Comparison of ENCODE assay signal across 8 mouse cellular contexts in genomic region chr15:93397826-93398698, GRCm38 (mm10). TPM values are rescaled to one million over a fixed set of nuclear protein-coding genes. Genes with fewer than 3 reads are reported as not detected.
A peak's percentile ranks its signal among the peaks of the same experiment; 100 is the strongest.
DNase-seq lines count a peak whose midpoint lies in the region; ATAC-seq lines count a peak whose summit lies in the region.

Gene Zcrb1 (minus strand): TSS chr15:93398334.
Gene Pphln1 (plus strand): TSS chr15:93398350.

- peak within 1 kb of the TSS; percentile 98 for H3K4me3 ChIP-seq in embryonic facial prominence, embryonic 14.5 days (ENCODE audit: low read depth, low read length)
- H3K4me3 ChIP-seq in kidney, embryonic 14.5 days (ENCODE audit: low read length) = peak within 1 kb of the TSS; percentile 98
- H3K4me3 ChIP-seq in limb, embryonic 15.5 days = peak within 1 kb of the TSS; percentile 95

- peaks cover 21% of the 10 kb centered on the region; the same call in 1 of the 2 replicates for H3K4me1 ChIP-seq in embryonic facial prominence, embryonic 14.5 days (ENCODE audit: control insufficient read depth, insufficient read depth, low read length)
- peaks cover 23% of the 10 kb centered on the region for H3K4me1 ChIP-seq in kidney, embryonic 14.5 days (ENCODE audit: control insufficient read depth, insufficient read depth, low read length)
- peaks cover 19% of the 10 kb centered on the region for H3K4me1 ChIP-seq in limb, embryonic 15.5 days

- H3K9ac ChIP-seq in embryonic facial prominence, embryonic 14.5 days (ENCODE audit: low read depth, low read length) = peak within 1 kb of the TSS; percentile 97
- peak within 1 kb of the TSS; percentile 97 for H3K9ac ChIP-seq in kidney, embryonic 14.5 days (ENCODE audit: low read depth, low read length)
- peak within 1 kb of the TSS; percentile 95 for H3K9ac ChIP-seq in limb, embryonic 15.5 days

- WGBS in embryonic facial prominence, embryonic 14.5 days = under 1% methylated on average over 49 of the region's 100 CpGs
- WGBS in kidney, embryonic 14.5 days = under 1% methylated on average over 99 of the region's 100 CpGs
- under 1% methylated on average over 100 of the region's 100 CpGs for WGBS in limb, embryonic 15.5 days

- H3K27ac ChIP-seq in embryonic facial prominence, embryonic 14.5 days (replicated peaks; ENCODE audit: low read depth, low read length) = peak within 1 kb of the TSS; percentile 90
- H3K27ac ChIP-seq in kidney, embryonic 14.5 days (ENCODE audit: low read depth, low read length) = peak within 1 kb of the TSS; percentile 78
- H3K27ac ChIP-seq in limb, embryonic 15.5 days = peak within 1 kb of the TSS; percentile 89

- H3K4me2 ChIP-seq in embryonic facial prominence, embryonic 14.5 days (ENCODE audit: low read depth, low read length) = peak within 1 kb of the TSS; percentile 79
- peak within 1 kb of the TSS; percentile 85 for H3K4me2 ChIP-seq in kidney, embryonic 14.5 days (replicated peaks; ENCODE audit: low read depth, low read length)
- H3K4me2 ChIP-seq in limb, embryonic 15.5 days = peak within 1 kb of the TSS; percentile 72

- H3K9me3 ChIP-seq in embryonic facial prominence, embryonic 14.5 days (ENCODE audit: control insufficient read depth, low read length) = no peaks in the 10 kb centered on the region
- H3K9me3 ChIP-seq in kidney, embryonic 14.5 days (ENCODE audit: control insufficient read depth, low read length) = no peaks in the 10 kb centered on the region
- H3K9me3 ChIP-seq in limb, embryonic 15.5 days = no peaks in the 10 kb centered on the region

- no peaks in the 10 kb centered on the region for H3K27me3 ChIP-seq in embryonic facial prominence, embryonic 14.5 days (replicated peaks; ENCODE audit: control insufficient read depth, insufficient read depth, low read length)
- no peaks in the 10 kb centered on the region for H3K27me3 ChIP-seq in kidney, embryonic 14.5 days (ENCODE audit: control insufficient read depth, insufficient read depth, low read length)
- no peaks in the 10 kb centered on the region for H3K27me3 ChIP-seq in limb, embryonic 15.5 days

- ATAC-seq in embryonic facial prominence, embryonic 14.5 days (ENCODE audit: low read depth) = peak; percentile 97
- ATAC-seq in kidney, embryonic 14.5 days (ENCODE audit: low FRiP score, low TSS enrichment) = peak; percentile 95
- ATAC-seq in limb, embryonic 15.5 days (ENCODE audit: insufficient number of reproducible peaks, low FRiP score, low TSS enrichment, low read depth) = peak; percentile 84; the same call in 1 of the 2 replicates

- DNase-seq in 3T3-L1 (ENCODE audit: low read depth, low spot score) = peak; percentile 78
- DNase-seq in adrenal gland, postnatal 4 days (ENCODE audit: low spot score in 2 of 2) = peak; percentile 59 to 67
- peak; percentile 92 for DNase-seq in embryonic facial prominence, embryonic 14.5 days (ENCODE audit: low spot score)
- DNase-seq in heart, adult 9 months (ENCODE audit: low spot score in 2 of 2) = peak; percentile 78 to 81
- peak; percentile 56 to 73 for DNase-seq in monocyte, adult 2 months (ENCODE audit: low read depth in 1 of 2, low spot score in 2 of 2)
- DNase-seq in spleen, postnatal 36 days (ENCODE audit: low spot score in 2 of 2) = peak; percentile 84 to 85

- peaks cover 14% of the 10 kb centered on the region; the same call in 1 of the 2 replicates for H3K36me3 ChIP-seq in embryonic facial prominence, embryonic 14.5 days (ENCODE audit: control insufficient read depth, insufficient read depth, low read length)
- H3K36me3 ChIP-seq in kidney, embryonic 14.5 days (ENCODE audit: control insufficient read depth, insufficient read depth, low read length) = peaks cover 20% of the 10 kb centered on the region
- H3K36me3 ChIP-seq in limb, embryonic 15.5 days = peaks cover 16% of the 10 kb centered on the region

RNA-seq across cellular contexts. Expression of gene Zcrb1, which starts in this region (rescaled TPM):
- 10 to 100 TPM; 87.7 to 94.0 TPM for total RNA-seq in adrenal gland, postnatal 4 days (2021)
- 110 and 112 TPM in 2 replicates for polyA plus RNA-seq in embryonic facial prominence, embryonic 14.5 days (2014; fragmentation: Nextera tagmentation; extraction: Ambion mirVana)
- polyA plus RNA-seq in kidney, embryonic 14.5 days (2014; fragmentation: Nextera tagmentation; extraction: Ambion mirVana) = 134 and 165 TPM in 2 replicates
- polyA plus RNA-seq in limb, embryonic 15.5 days (2015; fragmentation: Nextera tagmentation; extraction: Ambion mirVana) = 116 and 120 TPM in 2 replicates

RNA-seq across cellular contexts. Expression of gene Pphln1, which starts in this region (rescaled TPM):
- 10 to 100 TPM; 40.6 to 44.6 TPM for total RNA-seq in adrenal gland, postnatal 4 days (2021)
- polyA plus RNA-seq in embryonic facial prominence, embryonic 14.5 days (2014; fragmentation: Nextera tagmentation; extraction: Ambion mirVana) = 21.6 and 26.2 TPM in 2 replicates
- polyA plus RNA-seq in kidney, embryonic 14.5 days (2014; fragmentation: Nextera tagmentation; extraction: Ambion mirVana) = 30.1 and 43.4 TPM in 2 replicates
- polyA plus RNA-seq in limb, embryonic 15.5 days (2015; fragmentation: Nextera tagmentation; extraction: Ambion mirVana) = 41.3 and 47.4 TPM in 2 replicates

Comparison
In these comparisons a context has a peak if more than half of its experiments do, and no peak if none do; other contexts are left out.
1. Peak in every context shown above with its lines: DNase-seq, ATAC-seq, H3K4me3 ChIP-seq and H3K27ac ChIP-seq.